Mouse (Mus musculus) intestine, embryonic 16.5 days (tissue): Measurements from ENCODE around the gene Cks1brt. TPM values are rescaled to one million over a fixed set of nuclear protein-coding genes. Genes with fewer than 3 reads are reported as not detected.
"Not testable (repeated sequence)": the region's sequence is repeated elsewhere in the genome, so short reads cannot be mapped to it uniquely, and the experiment has no call there.

Experiments used
- ATAC-seq: fragments of 200-750 bp; cut with Nextera tagmentation; 2 replicates; pipeline ENCODE4 v1.8.0; 2017; ENCODE audit warnings: moderate TSS enrichment, moderate library complexity
- H3K27ac ChIP-seq: fragments of 300-500 bp; sonication (generic); 2 replicates; pipeline ENCODE4 v1.5.1; 2014; ENCODE audit warnings: mild to moderate bottlenecking, low read length
- H3K27me3 ChIP-seq: fragments of 300-500 bp; sonication (generic); replicated peaks from 2 replicates; pipeline ENCODE4 v1.6.1; 2014; ENCODE audit warnings: low read length, control low read depth, mixed read lengths; ENCODE audit not compliant: control insufficient read depth, insufficient read depth
- H3K36me3 ChIP-seq: fragments of 300-500 bp; sonication (generic); 2 replicates; pipeline ENCODE4 v1.6.1; 2014; ENCODE audit warnings: low read length, control low read depth; ENCODE audit not compliant: control insufficient read depth, insufficient read depth
- H3K4me1 ChIP-seq: fragments of 300-500 bp; sonication (generic); 2 replicates; pipeline ENCODE4 v1.6.1; 2014; ENCODE audit warnings: low read length, control low read depth, mixed read lengths; ENCODE audit not compliant: control insufficient read depth, insufficient read depth
- H3K4me2 ChIP-seq: fragments of 300-500 bp; sonication (generic); 2 replicates; pipeline ENCODE4 v1.6.1; 2014; ENCODE audit warnings: low read depth, low read length, control low read depth
- H3K4me3 ChIP-seq: fragments of 300-500 bp; sonication (generic); 2 replicates; pipeline ENCODE4 v1.5.1; 2014; ENCODE audit warnings: mild to moderate bottlenecking, low read length
- H3K9ac ChIP-seq: fragments of 300-500 bp; sonication (generic); 2 replicates; pipeline ENCODE4 v1.6.1; 2014; ENCODE audit warnings: low read depth, low read length
- H3K9me3 ChIP-seq: fragments of 300-500 bp; sonication (generic); 2 replicates; pipeline ENCODE4 v1.6.1; 2016; ENCODE audit warnings: low read length, control low read depth; ENCODE audit not compliant: control insufficient read depth
- WGBS: fragments of 180-500 bp; shearing (Covaris S2); extraction: QIAGEN DNeasy Blood & Tissue Kit; methylation state at CpG from one replicate; pipeline ENCODE4 v1.1.7; 2014; 5-methylcytosine and 5-hydroxymethylcytosine counted together
- polyA plus RNA-seq: library from polyadenylated mRNA; unstranded; fragments of >200 nt; fragmentation: Nextera tagmentation; extraction: Ambion mirVana; gene quantifications from 2 replicates; pipeline ENCODE4 v1.2.1, GENCODE M21; 2015

Gene Cks1brt
- not detected in 2 replicates for polyA plus RNA-seq

DNA sequence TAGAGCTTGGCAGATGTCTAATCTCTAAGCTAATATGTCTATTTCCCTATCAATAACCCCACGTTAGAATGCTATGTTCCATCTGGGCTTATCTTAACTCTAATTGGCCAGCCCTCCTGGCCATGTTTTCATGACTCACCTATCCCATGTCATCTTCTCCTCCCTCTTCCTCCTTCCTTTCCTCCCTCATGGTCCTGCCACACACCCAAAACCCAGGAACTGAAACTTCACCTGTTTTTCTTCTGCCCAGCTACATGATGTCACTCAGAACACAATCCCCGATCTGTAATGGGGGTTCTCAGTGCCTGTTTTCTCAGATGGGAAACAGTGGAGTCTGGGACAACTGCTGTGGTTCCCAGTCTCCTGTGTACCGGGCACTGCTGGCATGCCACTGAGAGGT lies at the start of gene Cks1brt:
Cks1brt (plus strand) TSS at position 301 of the 400 bp plus-strand sequence.
- Histone ChIP-seq H3K27me3 (no peaks in the 10 kb centered on the region), H3K36me3 (no peaks in the 10 kb centered on the region), H3K9me3 (peaks cover 16% of the 10 kb centered on the region), H3K9ac (no peak within 1 kb of the TSS), H3K4me1 (no peaks in the 10 kb centered on the region), H3K4me2 (no peak within 1 kb of the TSS), H3K27ac (no peak within 1 kb of the TSS), H3K4me3 (no peak within 1 kb of the TSS)
- no peak for ATAC-seq
- WGBS: 75% methylated on average over 3 of the region's 3 CpGs

DNA sequence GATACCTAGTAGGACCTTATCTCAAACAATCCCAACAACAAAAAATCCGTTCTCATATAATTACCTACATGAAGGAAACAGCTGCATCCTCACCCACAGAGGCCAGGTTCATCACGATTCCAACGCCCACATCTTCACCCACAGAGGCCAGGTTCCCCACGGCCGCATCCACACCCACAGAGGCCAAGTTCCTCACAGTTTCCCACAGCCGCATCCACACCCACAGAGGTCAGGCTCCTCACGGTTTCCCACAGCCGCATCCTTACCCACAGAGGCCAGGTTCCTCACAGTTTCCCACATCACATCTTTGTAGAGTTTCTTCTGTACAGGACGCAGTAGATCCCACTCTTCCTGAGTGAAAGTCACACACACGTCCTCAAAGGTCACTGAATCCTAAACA lies 38.5 kb upstream of the Cks1brt start:
- no peaks in the 10 kb centered on the region for H3K4me1 ChIP-seq
- no peak for ATAC-seq
- H3K36me3 ChIP-seq: peaks cover 24% of the 10 kb centered on the region
- no peak overlapping the region for H3K27ac ChIP-seq
- H3K4me2 ChIP-seq: no peak overlapping the region
- peaks cover 3% of the 10 kb centered on the region; the same call in 1 of the 2 replicates for H3K9me3 ChIP-seq
- 94% methylated on average over 10 of the region's 10 CpGs for WGBS
- no peaks in the 10 kb centered on the region for H3K27me3 ChIP-seq
- H3K4me3 ChIP-seq: no peak overlapping the region
- no peak overlapping the region for H3K9ac ChIP-seq

DNA sequence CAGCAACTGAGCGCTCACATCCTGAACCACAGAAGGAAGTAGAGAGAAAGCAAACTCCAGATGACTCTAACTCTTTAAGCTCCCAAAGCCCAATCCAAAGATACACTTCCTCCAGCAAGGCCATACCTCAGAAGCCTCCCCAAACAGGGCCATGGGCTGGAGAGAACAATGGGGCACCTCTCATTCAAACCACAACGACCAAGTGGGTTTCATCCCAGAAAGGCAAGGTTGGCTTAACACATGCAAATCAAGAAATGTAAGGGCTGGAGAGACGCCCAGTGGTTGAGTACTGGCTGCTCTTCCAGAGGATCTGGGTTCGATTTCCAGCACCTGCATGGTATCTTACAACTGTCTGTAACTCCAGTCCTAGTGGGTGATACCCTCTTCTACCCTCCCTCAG lies 36.2 kb upstream of the Cks1brt start:
- Histone ChIP-seq H3K27me3 (no peaks in the 10 kb centered on the region), H3K36me3 (peaks cover 14% of the 10 kb centered on the region), H3K4me2 (no peak overlapping the region), H3K4me3 (no peak overlapping the region), H3K9ac (no peak overlapping the region), H3K27ac (no peak overlapping the region), H3K4me1 (0 out of 2 replicates have a peak, but pooled peaks cover 3% of the 10 kb centered on the region), H3K9me3 (no peaks in the 10 kb centered on the region)
- ATAC-seq: no peak
- 85% methylated on average over 4 of the region's 4 CpGs for WGBS

DNA sequence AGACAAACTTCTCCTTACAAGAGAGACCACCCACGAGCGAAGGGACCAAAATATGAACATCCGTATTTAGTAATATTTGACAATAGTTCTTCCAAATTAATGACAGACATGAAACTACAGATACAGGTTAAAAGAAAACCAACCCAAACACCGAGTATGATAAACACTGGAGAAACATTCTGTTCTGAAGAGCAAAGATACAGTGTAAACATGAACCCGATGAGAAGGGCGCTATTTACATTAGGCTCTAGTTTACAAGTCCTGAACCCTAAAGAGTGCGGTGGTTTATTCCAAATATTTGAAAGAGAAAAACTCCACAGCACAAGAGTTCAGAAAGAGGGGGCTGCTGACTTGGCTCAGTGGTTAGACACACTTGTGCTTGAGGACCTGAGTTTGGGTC lies 34.7 kb upstream of the Cks1brt start:
- no peak for ATAC-seq
- H3K4me3 ChIP-seq: no peak overlapping the region
- H3K27ac ChIP-seq: no peak overlapping the region
- H3K4me2 ChIP-seq: no peak overlapping the region
- H3K27me3 ChIP-seq: no peaks in the 10 kb centered on the region
- H3K9me3 ChIP-seq: no peaks in the 10 kb centered on the region
- no peak overlapping the region for H3K9ac ChIP-seq
- peaks cover 3% of the 10 kb centered on the region; the same call in 1 of the 2 replicates for H3K36me3 ChIP-seq
- 65% methylated on average over 7 of the region's 7 CpGs for WGBS
- 0 out of 2 replicates have a peak, but pooled peaks cover 3% of the 10 kb centered on the region for H3K4me1 ChIP-seq

DNA sequence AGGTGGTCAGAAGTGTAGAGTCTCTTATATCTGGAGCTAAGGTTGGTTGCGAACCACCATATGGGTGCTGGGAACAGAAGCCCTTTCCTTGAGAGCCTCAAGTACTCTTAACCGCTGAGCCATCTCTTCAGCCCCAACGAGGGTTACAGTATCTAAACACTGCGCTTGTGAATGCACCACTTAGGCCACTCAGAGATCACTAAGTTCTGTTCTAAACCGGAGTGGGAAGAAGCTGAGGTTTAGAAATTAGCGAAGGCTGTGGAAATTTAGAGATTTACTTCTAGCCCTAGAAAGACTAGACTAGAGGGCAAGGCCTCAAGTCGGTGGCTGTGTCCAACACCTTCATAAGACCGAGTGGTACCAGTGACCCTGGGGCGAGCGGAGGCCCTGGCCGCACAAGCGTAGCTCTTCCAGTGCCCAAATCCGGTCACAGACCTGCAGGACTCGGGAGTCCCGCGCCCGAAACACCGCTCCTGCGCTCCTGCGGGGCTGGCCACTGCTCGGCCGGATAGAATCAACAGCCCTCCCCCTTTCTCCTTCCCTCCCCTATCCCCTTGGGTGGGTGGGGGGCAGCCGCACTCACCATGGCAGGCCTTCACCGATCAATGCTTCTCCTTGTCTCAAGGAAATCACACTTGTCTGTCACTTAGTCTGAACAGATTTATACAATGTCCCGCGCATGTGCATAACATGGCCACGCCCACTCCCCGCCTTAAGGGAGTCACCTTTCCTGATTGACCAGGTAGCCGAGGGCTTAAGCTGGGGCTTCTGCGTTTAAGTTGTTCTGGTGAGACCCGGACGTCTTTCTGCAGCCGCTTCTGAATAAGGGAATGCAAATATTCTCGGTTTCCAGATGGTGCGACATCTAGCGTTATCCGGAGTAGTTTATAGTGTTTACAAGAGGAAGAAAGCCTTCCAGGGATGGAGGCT lies 32.4 kb upstream of the Cks1brt start:
- no peaks in the 10 kb centered on the region for H3K27me3 ChIP-seq
- peak overlapping the region; percentile 35 for H3K27ac ChIP-seq
- peak overlapping the region; percentile 49 for H3K4me2 ChIP-seq
- H3K36me3 ChIP-seq: 0 out of 2 replicates have a peak, but pooled peaks cover 2% of the 10 kb centered on the region
- 6% methylated on average over 37 of the region's 37 CpGs for WGBS
- H3K9ac ChIP-seq: peak overlapping the region; percentile 74
- H3K4me3 ChIP-seq: peak overlapping the region; percentile 57
- 0 out of 2 replicates have a peak, but pooled peaks cover 3% of the 10 kb centered on the region for H3K4me1 ChIP-seq
- no peaks in the 10 kb centered on the region for H3K9me3 ChIP-seq
- ATAC-seq: peak; percentile 97

DNA sequence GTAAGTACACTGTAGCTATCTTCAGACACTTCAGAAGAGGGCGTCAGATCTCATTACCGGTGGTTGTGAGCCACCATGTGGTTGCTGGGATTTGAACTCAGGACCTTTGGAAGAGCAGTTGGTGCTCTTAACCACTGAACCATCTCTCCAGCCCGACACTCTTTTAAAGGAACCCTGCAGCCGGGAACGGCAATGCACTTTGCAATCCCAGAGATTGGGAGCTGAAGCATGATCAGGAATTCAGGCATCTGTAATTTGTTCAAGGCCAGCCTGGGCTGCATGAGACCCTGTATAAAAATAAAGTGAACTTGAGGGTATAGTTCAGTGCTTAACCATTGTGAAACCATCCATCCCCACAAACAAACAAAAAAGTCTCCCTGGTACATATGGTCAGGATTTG lies 31.5 kb upstream of the Cks1brt start:
- H3K36me3 ChIP-seq, H3K4me1 ChIP-seq, ATAC-seq, H3K27me3 ChIP-seq, H3K4me3 ChIP-seq, H3K9ac ChIP-seq, H3K27ac ChIP-seq, H3K9me3 ChIP-seq, H3K4me2 ChIP-seq: not testable (repeated sequence)
- WGBS: 81% methylated on average over 5 of the region's 5 CpGs

DNA sequence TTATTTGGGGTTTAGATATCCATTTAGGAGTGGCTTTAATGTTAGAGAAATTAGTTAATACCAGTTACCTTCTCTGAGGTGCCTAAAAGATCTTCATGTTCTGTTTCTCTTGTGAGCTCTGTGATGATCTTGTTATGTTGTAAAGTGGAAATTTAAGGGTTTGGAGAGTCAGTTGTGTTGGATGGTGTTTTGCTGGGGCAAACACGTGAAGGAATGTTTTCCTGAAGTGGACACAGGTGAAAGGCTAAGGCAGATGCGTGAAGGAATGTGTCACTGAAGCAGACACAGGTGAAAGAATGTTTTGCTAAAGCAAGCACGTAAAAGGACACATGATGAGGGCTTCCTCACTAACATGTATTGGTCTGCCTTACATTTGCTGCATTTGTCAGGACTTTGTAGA lies 28.7 kb upstream of the Cks1brt start, which contains the start of gene Zfp791:
Zfp791 (minus strand) TSS at position 101 of the 400 bp plus-strand sequence.
- no peak within 1 kb of the TSS for H3K9ac ChIP-seq
- ATAC-seq: no peak
- H3K27ac ChIP-seq: no peak within 1 kb of the TSS
- 69% methylated on average over 3 of the region's 3 CpGs for WGBS
- no peaks in the 10 kb centered on the region for H3K9me3 ChIP-seq
- no peaks in the 10 kb centered on the region for H3K27me3 ChIP-seq
- no peaks in the 10 kb centered on the region for H3K36me3 ChIP-seq
- no peak within 1 kb of the TSS for H3K4me2 ChIP-seq
- 0 out of 2 replicates have a peak, but pooled peaks cover 3% of the 10 kb centered on the region for H3K4me1 ChIP-seq
- no peak within 1 kb of the TSS for H3K4me3 ChIP-seq

DNA sequence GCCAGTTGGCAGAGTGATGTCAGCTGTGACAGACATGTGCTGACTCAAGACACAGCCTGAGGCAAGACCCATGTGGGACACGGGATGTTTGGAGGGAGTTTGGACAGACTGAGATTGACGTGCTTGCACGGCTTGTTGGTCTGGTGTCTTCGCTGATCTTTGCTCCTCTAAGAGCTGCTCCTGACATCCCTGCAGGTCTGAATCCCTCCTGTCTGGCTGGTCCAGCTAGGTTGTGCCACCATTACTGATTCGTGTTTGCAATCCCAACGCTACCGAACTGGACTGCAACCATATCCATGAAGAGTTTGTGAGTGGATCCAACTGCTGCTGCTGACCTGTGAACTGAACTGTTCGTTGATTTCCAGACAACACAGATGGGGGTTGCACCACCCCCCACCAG lies 28.0 kb upstream of the Cks1brt start:
- no peak for ATAC-seq
- no peaks in the 10 kb centered on the region for H3K9me3 ChIP-seq
- H3K36me3 ChIP-seq: no peaks in the 10 kb centered on the region
- H3K4me1 ChIP-seq: 0 out of 2 replicates have a peak, but pooled peaks cover 1% of the 10 kb centered on the region
- H3K27me3 ChIP-seq: no peaks in the 10 kb centered on the region
- no peak overlapping the region for H3K9ac ChIP-seq
- 90% methylated on average over 8 of the region's 8 CpGs for WGBS
- no peak overlapping the region for H3K27ac ChIP-seq
- no peak overlapping the region for H3K4me3 ChIP-seq
- H3K4me2 ChIP-seq: no peak overlapping the region

DNA sequence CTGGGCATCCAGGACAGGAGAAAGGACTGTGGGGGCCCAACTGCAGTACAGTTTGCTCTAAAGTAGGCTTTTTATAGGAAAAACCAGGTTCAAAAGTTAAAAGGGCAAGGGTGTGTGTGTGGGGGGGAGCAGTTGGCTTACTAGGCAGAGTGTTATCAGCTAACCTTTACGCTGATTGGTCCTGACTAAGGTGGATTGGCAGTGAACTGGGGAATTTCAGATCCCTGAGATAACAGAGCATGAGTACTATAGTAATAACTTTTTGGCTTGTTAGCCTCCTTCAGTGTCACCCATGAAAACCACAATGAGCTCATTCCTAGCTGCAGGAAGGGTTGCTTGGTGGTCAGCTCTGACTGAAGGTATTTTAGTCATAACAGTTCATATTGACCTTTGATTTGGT lies 19.4 kb upstream of the Cks1brt start:
- H3K4me1 ChIP-seq: no peaks in the 10 kb centered on the region
- no peak overlapping the region for H3K27ac ChIP-seq
- 90% methylated on average over 1 of the region's 1 CpGs for WGBS
- no peak overlapping the region for H3K4me2 ChIP-seq
- H3K27me3 ChIP-seq: no peaks in the 10 kb centered on the region
- peak; percentile 89 for ATAC-seq
- H3K9me3 ChIP-seq: peaks cover 5% of the 10 kb centered on the region; the same call in 1 of the 2 replicates
- H3K4me3 ChIP-seq: no peak overlapping the region
- H3K36me3 ChIP-seq: no peaks in the 10 kb centered on the region
- no peak overlapping the region for H3K9ac ChIP-seq
